Mouse (Mus musculus) gonadal fat pad, adult 2 months (tissue): ENCODE data around the gene Lancl3. TPM values are rescaled to one million over a fixed set of nuclear protein-coding genes. Genes with fewer than 3 reads are reported as not detected.
A peak's percentile ranks its signal among the peaks of the same experiment; 100 is the strongest.

Experiments used
- DNase-seq: peaks from one replicate; pipeline ENCODE4 v3.0.0-alpha.2; 2012; ENCODE audit warnings: low read depth
- polyA plus RNA-seq: library from polyadenylated mRNA; depleted of rRNA; stranded (reverse); fragments of >200 nt; gene quantifications from 2 replicates; pipeline ENCODE4 v1.2.3, GENCODE M21; 2012; rRNA removed

The Lancl3 gene
- polyA plus RNA-seq, result 0.74 and 0.96 TPM in 2 replicates

GRCm38 (mm10) chrX:9199761-9200371 is at the start of gene Lancl3:
Gene Lancl3, plus strand, starts transcription at chrX:9199902.
- DNase-seq, result no peak

GRCm38 (mm10) chrX:9179011-9179410 is 20.7 kb upstream of the Lancl3 start:
- DNase-seq, result no peak

GRCm38 (mm10) chrX:9181570-9181969 is 18.1 kb upstream of the Lancl3 start:
- DNase-seq, result no peak

- no peak for DNase-seq
These were observed 747 bp downstream of the Lancl3 start for GRCm38 (mm10) chrX:9200380-9200917.

GRCm38 (mm10) chrX:9201954-9202353 is 2.3 kb downstream of the Lancl3 start:
- no peak for DNase-seq

- DNase-seq, result no peak
These were observed 3.2 kb downstream of the Lancl3 start for GRCm38 (mm10) chrX:9202781-9203405.

GRCm38 (mm10) chrX:9205121-9205520 is 5.4 kb downstream of the Lancl3 start:
- no peak for DNase-seq

GRCm38 (mm10) chrX:9216244-9216643 is 16.5 kb downstream of the Lancl3 start:
- no peak for DNase-seq

- no peak for DNase-seq
These were observed 19.9 kb downstream of the Lancl3 start for GRCm38 (mm10) chrX:9219570-9219969.

- DNase-seq, result no peak
These were observed 21.5 kb downstream of the Lancl3 start for GRCm38 (mm10) chrX:9221206-9221605.

- DNase-seq, result no peak
These were observed 22.0 kb downstream of the Lancl3 start for GRCm38 (mm10) chrX:9221736-9222135.

- peak; percentile 33 for DNase-seq
These were observed 22.9 kb downstream of the Lancl3 start for GRCm38 (mm10) chrX:9222412-9223221.

GRCm38 (mm10) chrX:9227105-9227504 is 27.4 kb downstream of the Lancl3 start:
- no peak for DNase-seq

- no peak for DNase-seq
These were observed 41.3 kb downstream of the Lancl3 start for GRCm38 (mm10) chrX:9240737-9241591.

GRCm38 (mm10) chrX:9243381-9243864 is 43.7 kb downstream of the Lancl3 start:
- no peak for DNase-seq

- no peak for DNase-seq
These were observed 45.1 kb downstream of the Lancl3 start for GRCm38 (mm10) chrX:9244603-9245336.

- DNase-seq, result no peak
These were observed 49.2 kb downstream of the Lancl3 start for GRCm38 (mm10) chrX:9248911-9249310.

- no peak for DNase-seq
These were observed 54.3 kb downstream of the Lancl3 start for GRCm38 (mm10) chrX:9253990-9254389.

- DNase-seq, result no peak
These were observed 55.2 kb downstream of the Lancl3 start for GRCm38 (mm10) chrX:9254901-9255300.

- DNase-seq, result no peak
These were observed 57.1 kb downstream of the Lancl3 start, which contains the start of gene Gm14862 for GRCm38 (mm10) chrX:9256766-9257165. Gene Gm14862, minus strand, starts transcription at chrX:9256899.

GRCm38 (mm10) chrX:9257831-9258230 is 58.1 kb downstream of the Lancl3 start:
- DNase-seq, result no peak
